Mouse (Mus musculus) MEL (cell line): Measurements from ENCODE around the gene Adam10.

Experiments
- CTCF ChIP-seq, 3 experiments: IDR thresholded peaks in 2 of 3; conservative IDR thresholded peaks in 1 of 3; 2 replicates each; pipeline ENCODE4 v1.5.1; 2011 to 2012; ENCODE audit warnings: low read length in 3 of 3, low read depth in 2 of 3, mild to moderate bottlenecking in 2 of 3, improper control_type of control experiment in 1 of 3, inconsistent platforms in 1 of 3, mixed read lengths in 1 of 3, moderate library complexity in 1 of 3; ENCODE audit not compliant: control insufficient read depth in 1 of 3, insufficient read depth in 1 of 3, poor library complexity in 1 of 3, severe bottlenecking in 1 of 3
- E2F4 ChIP-seq: IDR thresholded peaks from 2 replicates; pipeline ENCODE4 v1.6.1; 2011; ENCODE audit warnings: low read depth, low read length, improper control_type of control experiment, borderline replicate concordance
- EP300 ChIP-seq, 2 experiments: IDR thresholded peaks; 2 replicates each; pipeline ENCODE4 v1.6.1; 2011; ENCODE audit warnings: improper control_type of control experiment in 2 of 2, low read length in 2 of 2, low read depth in 1 of 2, mild to moderate bottlenecking in 1 of 2
- MAFK ChIP-seq: IDR thresholded peaks from 2 replicates; pipeline ENCODE4 v1.6.1; 2011; ENCODE audit warnings: low read depth, mild to moderate bottlenecking, low read length, improper control_type of control experiment, borderline replicate concordance
- TBP ChIP-seq: IDR thresholded peaks from 2 replicates; pipeline ENCODE4 v1.8.0; 2011; ENCODE audit warnings: low read depth, low read length, improper control_type of control experiment
- ZKSCAN1 ChIP-seq: IDR thresholded peaks from 2 replicates; pipeline ENCODE4 v1.6.1; 2012; ENCODE audit warnings: low read depth, mild to moderate bottlenecking, inconsistent platforms, low read length, improper control_type of control experiment, moderate library complexity
- ZNF384 ChIP-seq: IDR thresholded peaks from 2 replicates; pipeline ENCODE4 v1.6.1; 2012; ENCODE audit warnings: low read depth, mild to moderate bottlenecking, inconsistent platforms, low read length, improper control_type of control experiment

DNA sequence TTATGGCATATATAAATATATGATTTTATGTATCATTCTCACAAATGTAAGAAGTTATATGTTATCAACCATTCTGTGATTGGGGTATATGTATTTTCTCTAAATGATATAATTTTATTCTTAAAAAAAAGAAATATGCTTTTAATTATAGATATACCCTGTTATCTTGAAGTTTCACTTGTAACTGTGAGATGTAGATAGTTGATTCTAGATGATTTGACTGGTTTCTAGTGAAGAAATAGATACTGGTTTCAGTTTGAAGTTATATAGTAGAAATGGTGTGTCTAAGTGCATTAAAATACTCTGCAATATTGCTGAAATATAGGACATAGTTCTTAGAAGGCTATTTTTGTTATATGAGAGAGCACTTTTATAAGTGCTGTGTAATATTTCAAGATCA lies 11.8 kb downstream of the Adam10 start:
- TF ChIP-seq EP300 (IDR thresholded peaks at IDR 0.05; ENCODE audit: low read depth in 1 of 2, low read length in 2 of 2) (peak; percentile 16 to 40; a peak in 1 of 4 replicates), ZNF384 (no peak), TBP (no peak), CTCF (IDR thresholded peaks at IDR 0.05 in 2 of 3, conservative IDR thresholded peaks at IDR 0.05 in 1 of 3; ENCODE audit: control insufficient read depth in 1 of 3, insufficient read depth in 1 of 3, low read depth in 2 of 3, low read length in 3 of 3, poor library complexity in 1 of 3, severe bottlenecking in 1 of 3) (no peak), ZKSCAN1 (no peak), MAFK (no peak), E2F4 (no peak)
